Mouse (Mus musculus): ENCODE measurements around the gene Sat1. TPM values are rescaled to one million over a fixed set of nuclear protein-coding genes. Genes with fewer than 3 reads are reported as not detected.

The Sat1 gene
- polyA plus RNA-seq, 2 experiments from 2014 or later = 467 to 490 TPM

DNA sequence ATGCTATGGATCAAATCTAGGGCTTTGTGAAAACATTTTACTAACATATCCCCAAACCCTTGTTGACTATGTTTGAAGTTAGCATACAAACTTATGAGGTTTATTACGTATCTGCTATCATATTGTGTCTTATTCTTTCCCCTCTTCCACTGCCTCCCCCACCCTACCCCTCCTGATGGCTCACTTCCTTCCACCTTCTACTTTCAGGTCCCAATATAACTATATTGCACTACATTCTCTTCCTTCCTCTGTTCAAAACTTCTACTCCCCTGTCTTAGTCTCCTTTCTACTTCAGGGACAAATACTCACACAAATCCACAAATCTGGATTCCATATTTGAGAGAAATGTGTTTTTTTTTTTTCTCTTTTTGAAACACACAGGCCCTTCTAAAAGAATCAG, 52.7 kb downstream of the Sat1 start:
- no peak for ATAC-seq

Other genes starting within 250 kb of the Sat1 start
- not detected for gene Magea8, start 220.6 kb downstream of the Sat1 start, polyA plus RNA-seq (2017; shearing (Covaris generic))
- not detected for gene Magea5, start 153.3 kb downstream of the Sat1 start, polyA plus RNA-seq (2017; shearing (Covaris generic))
- not detected for gene Magea1, start 126.7 kb downstream of the Sat1 start, polyA plus RNA-seq (2017; shearing (Covaris generic))
- not detected for gene Magea2, start 122.8 kb downstream of the Sat1 start, polyA plus RNA-seq (2017; shearing (Covaris generic))
- not detected for gene Cldn34b2, start 88.0 kb downstream of the Sat1 start, polyA plus RNA-seq (2017; shearing (Covaris generic))
- 100 to 1,000 TPM; 113 to 123 TPM for gene Acot9, start 46.0 kb upstream of the Sat1 start, polyA plus RNA-seq (2017; shearing (Covaris generic))
- gene Prdx4, start 124.3 kb upstream of the Sat1 start, polyA plus RNA-seq (2017; shearing (Covaris generic)) = 10 to 100 TPM; 53.5 to 53.6 TPM